Mouse (Mus musculus) neural tube, embryonic 14.5 days (tissue): ENCODE results near the gene Rsrc1. TPM values are rescaled to one million over a fixed set of nuclear protein-coding genes. Genes with fewer than 3 reads are reported as not detected.
A peak's percentile ranks its signal among the peaks of the same experiment; 100 is the strongest.

Source experiments
- ATAC-seq: fragments of 200-750 bp; cut with Nextera tagmentation; 2 replicates; pipeline ENCODE4 v1.8.0; 2017; ENCODE audit warnings: low read depth, mild to moderate bottlenecking, moderate TSS enrichment, moderate library complexity
- H3K27ac ChIP-seq: fragments of 300-500 bp; sonication (generic); 2 replicates; pipeline ENCODE4 v1.5.1; 2014; ENCODE audit warnings: low read depth, mild to moderate bottlenecking, control low read depth, low read length, moderate library complexity, mixed read lengths
- H3K27me3 ChIP-seq: fragments of 300-500 bp; sonication (generic); 2 replicates; pipeline ENCODE4 v1.6.1; 2014; ENCODE audit warnings: low read length; ENCODE audit not compliant: control insufficient read depth, insufficient read depth
- H3K36me3 ChIP-seq: fragments of 300-500 bp; sonication (generic); 2 replicates; pipeline ENCODE4 v1.6.1; 2014; ENCODE audit warnings: low read length, mixed read lengths; ENCODE audit not compliant: control insufficient read depth, insufficient read depth
- H3K4me1 ChIP-seq: fragments of 300-500 bp; sonication (generic); 2 replicates; pipeline ENCODE4 v1.6.1; 2014; ENCODE audit warnings: low read length; ENCODE audit not compliant: control insufficient read depth, insufficient read depth
- H3K4me2 ChIP-seq: fragments of 300-500 bp; sonication (generic); 2 replicates; pipeline ENCODE4 v1.6.1; 2014; ENCODE audit warnings: mild to moderate bottlenecking, low read depth, low read length, control low read depth
- H3K4me3 ChIP-seq: fragments of 300-500 bp; sonication (generic); 2 replicates; pipeline ENCODE4 v1.5.1; 2014; ENCODE audit warnings: low read depth, low read length, control low read depth, mixed read lengths
- H3K9ac ChIP-seq: fragments of 300-500 bp; sonication (generic); replicated peaks from 2 replicates; pipeline ENCODE4 v1.6.1; 2014; ENCODE audit warnings: low read depth, mild to moderate bottlenecking, control low read depth, low read length, mixed read lengths
- H3K9me3 ChIP-seq: fragments of 300-500 bp; sonication (generic); 2 replicates; pipeline ENCODE4 v1.6.1; 2016; ENCODE audit warnings: low read length; ENCODE audit not compliant: control insufficient read depth
- WGBS: fragments of 180-500 bp; shearing (Covaris S2); extraction: QIAGEN DNeasy Blood & Tissue Kit; methylation state at CpG from one replicate; pipeline ENCODE4 v1.1.7; 2014; 5-methylcytosine and 5-hydroxymethylcytosine counted together
- polyA plus RNA-seq: library from polyadenylated mRNA; unstranded; fragments of >200 nt; fragmentation: Nextera tagmentation; extraction: Ambion mirVana; gene quantifications from 2 replicates; pipeline ENCODE4 v1.2.1, GENCODE M21; 2014

The Rsrc1 gene
- polyA plus RNA-seq, 1 experiment from 2014 or later = 36.1 TPM

GRCm38 (mm10) chr3:67343004-67343662 is 361.9 kb downstream of the Rsrc1 start:
- no peak overlapping the region for H3K27ac ChIP-seq
- ATAC-seq = no peak
- no peaks in the 10 kb centered on the region for H3K4me1 ChIP-seq
- no peaks in the 10 kb centered on the region for H3K9me3 ChIP-seq
- 60% methylated on average over 5 of the region's 5 CpGs for WGBS
- H3K9ac ChIP-seq = no peak overlapping the region
- no peak overlapping the region for H3K4me3 ChIP-seq
- H3K27me3 ChIP-seq = no peaks in the 10 kb centered on the region
- no peaks in the 10 kb centered on the region for H3K36me3 ChIP-seq
- no peak overlapping the region for H3K4me2 ChIP-seq

GRCm38 (mm10) chr3:67344599-67344998 is 363.4 kb downstream of the Rsrc1 start:
- no peaks in the 10 kb centered on the region for H3K27me3 ChIP-seq
- H3K4me1 ChIP-seq = no peaks in the 10 kb centered on the region
- H3K9me3 ChIP-seq = no peaks in the 10 kb centered on the region
- 8% methylated on average over 2 of the region's 2 CpGs for WGBS
- H3K36me3 ChIP-seq = no peaks in the 10 kb centered on the region
- peak; percentile 73 for ATAC-seq
- H3K27ac ChIP-seq = no peak overlapping the region
- H3K4me3 ChIP-seq = no peak overlapping the region
- no peak overlapping the region for H3K9ac ChIP-seq
- H3K4me2 ChIP-seq = no peak overlapping the region

DNA sequence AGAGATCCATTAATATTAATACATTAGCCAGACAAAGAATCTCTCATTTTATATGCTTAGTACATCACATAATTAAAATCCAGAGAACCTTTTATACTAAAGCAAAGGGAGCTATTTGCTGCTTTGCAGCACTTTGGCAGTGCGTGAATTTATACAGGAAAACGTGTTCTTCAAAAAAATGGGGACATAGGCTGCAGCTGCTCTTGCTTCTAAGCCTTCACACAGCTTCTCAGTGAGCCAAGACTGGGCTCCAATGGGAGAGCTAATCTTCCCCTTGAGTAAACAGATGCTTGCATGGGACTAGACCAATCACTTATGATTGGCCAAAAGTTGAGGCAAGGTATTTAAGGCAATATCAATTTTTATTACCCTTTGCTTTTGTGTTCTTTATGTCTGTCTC is 365.5 kb downstream of the Rsrc1 start:
- no peaks in the 10 kb centered on the region for H3K4me1 ChIP-seq
- no peaks in the 10 kb centered on the region for H3K9me3 ChIP-seq
- H3K9ac ChIP-seq = no peak overlapping the region
- no peak overlapping the region for H3K4me3 ChIP-seq
- no peak for ATAC-seq
- H3K27me3 ChIP-seq = no peaks in the 10 kb centered on the region
- no peak overlapping the region for H3K4me2 ChIP-seq
- H3K36me3 ChIP-seq = no peaks in the 10 kb centered on the region
- H3K27ac ChIP-seq = no peak overlapping the region
- 58% methylated on average over 2 of the region's 2 CpGs for WGBS

DNA sequence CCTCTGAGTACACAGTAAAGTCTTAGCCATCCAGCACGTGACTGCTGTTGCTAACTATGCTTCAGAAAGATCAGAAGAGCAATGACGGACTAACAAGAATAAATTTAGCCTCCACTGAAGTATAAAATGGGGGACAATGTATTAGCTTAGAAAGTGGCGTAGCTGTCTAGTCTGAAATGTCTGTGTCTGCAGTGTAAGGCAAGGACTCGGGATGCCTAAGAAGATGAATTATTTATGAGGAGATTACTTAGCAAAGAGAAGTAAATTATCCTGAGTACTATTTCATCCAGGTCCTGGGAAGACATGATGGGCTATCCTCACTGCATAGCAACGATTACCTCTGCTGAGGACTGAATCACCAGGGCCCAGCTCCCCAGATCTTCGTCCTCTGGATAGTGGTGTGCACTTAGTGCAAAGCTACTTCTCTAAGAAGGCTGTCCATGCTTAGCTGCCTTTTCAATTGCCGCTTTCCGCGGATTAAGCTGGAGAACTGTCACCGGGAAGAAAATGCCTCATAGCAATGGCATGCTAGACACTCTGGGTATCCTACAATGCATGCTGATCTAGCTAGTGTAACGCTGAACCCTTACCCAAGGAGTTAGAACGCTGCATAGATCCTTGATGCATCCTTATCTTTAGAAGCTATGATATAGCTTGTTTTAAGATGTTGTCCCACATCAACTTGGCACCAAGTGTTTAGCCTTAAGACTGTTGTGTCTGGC is 370.4 kb downstream of the Rsrc1 start:
- peak; percentile 54; the same call in 1 of the 2 replicates for ATAC-seq
- no peaks in the 10 kb centered on the region for H3K9me3 ChIP-seq
- WGBS = 63% methylated on average over 12 of the region's 12 CpGs
- no peaks in the 10 kb centered on the region for H3K27me3 ChIP-seq
- H3K36me3 ChIP-seq = no peaks in the 10 kb centered on the region
- no peak overlapping the region for H3K9ac ChIP-seq
- no peak overlapping the region for H3K4me2 ChIP-seq
- no peaks in the 10 kb centered on the region for H3K4me1 ChIP-seq
- H3K4me3 ChIP-seq = no peak overlapping the region
- H3K27ac ChIP-seq = no peak overlapping the region

DNA sequence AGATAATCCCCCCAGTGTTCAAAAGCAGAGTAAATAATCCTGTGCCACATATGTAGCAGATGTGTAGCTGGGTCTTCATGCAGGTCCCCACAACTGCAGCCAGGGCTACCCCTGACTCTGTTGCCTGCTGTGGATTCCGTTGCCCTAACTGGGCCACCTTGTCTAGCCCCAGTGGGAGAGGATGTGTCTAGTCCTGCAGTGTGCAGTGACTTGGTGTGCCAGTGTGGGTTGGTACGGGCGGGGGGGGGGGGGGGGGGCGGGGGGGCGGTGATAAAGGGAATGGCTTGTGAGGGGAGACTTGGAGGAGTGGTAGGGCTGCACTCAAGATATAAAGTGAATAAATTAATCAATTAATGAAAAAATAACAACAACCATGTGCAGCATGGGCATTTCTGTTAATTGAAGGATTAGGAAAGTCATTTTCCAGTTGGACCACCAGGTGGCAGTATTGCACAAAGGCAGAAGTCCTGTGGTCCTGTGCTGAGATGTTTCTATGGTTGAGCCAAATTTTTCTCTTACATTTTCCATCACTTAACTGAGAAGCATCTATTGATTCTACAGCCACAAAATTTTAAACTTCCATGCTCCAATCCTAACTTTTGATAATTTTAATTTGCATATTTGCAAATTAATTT is 371.1 kb downstream of the Rsrc1 start:
- Histone ChIP-seq H3K9ac (no peak overlapping the region), H3K27me3 (no peaks in the 10 kb centered on the region), H3K4me3 (no peak overlapping the region), H3K27ac (no peak overlapping the region), H3K4me1 (no peaks in the 10 kb centered on the region), H3K4me2 (no peak overlapping the region), H3K9me3 (no peaks in the 10 kb centered on the region), H3K36me3 (no peaks in the 10 kb centered on the region)
- peak; percentile 69 for ATAC-seq
- 17% methylated on average over 4 of the region's 5 CpGs for WGBS

DNA sequence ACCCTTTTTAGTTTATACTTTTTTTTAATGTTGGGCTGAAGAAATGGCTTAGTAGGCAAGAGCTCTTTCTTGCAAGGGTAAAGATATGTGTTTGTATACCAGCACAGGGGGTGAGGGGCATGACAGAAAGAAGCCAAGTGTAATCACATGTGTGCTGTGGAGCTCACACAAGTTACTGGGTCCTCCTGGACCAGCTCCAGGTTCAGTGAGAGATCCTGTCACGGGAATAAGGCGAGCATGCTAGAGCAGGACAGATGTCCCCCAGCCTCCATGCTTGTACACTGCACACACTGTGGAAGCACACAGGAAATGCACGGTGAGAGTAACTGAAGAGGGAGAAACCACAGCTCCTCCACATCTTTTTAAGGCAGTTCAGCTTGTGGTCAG is 371.6 kb downstream of the Rsrc1 start:
- 89% methylated on average over 3 of the region's 3 CpGs for WGBS

DNA sequence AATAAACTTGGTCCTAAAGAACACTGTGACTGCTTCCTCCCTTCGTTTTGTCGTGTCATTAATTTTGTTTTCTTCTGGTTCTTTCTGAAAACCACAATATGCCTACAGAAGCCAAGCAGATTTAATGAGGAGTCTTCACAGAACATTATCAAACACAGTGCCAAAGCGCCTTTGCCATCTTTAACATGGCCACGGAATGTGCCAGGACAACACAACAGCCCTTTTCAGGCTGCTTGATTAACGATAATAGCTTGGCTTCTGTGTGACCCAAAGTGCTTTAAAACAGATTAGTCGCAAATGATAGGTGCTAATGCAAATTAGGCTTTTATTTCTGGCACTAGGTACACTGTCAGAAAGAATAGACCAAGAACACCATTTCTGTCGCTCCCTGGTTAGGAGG is 377.2 kb downstream of the Rsrc1 start:
- 31% methylated on average over 7 of the region's 7 CpGs for WGBS
- H3K27me3 ChIP-seq = no peaks in the 10 kb centered on the region
- ATAC-seq = no peak; the same call in 1 of the 2 replicates
- H3K4me1 ChIP-seq = no peaks in the 10 kb centered on the region
- no peak overlapping the region for H3K9ac ChIP-seq
- no peak overlapping the region for H3K27ac ChIP-seq
- H3K4me3 ChIP-seq = no peak overlapping the region
- no peaks in the 10 kb centered on the region for H3K36me3 ChIP-seq
- no peak overlapping the region for H3K4me2 ChIP-seq
- no peaks in the 10 kb centered on the region for H3K9me3 ChIP-seq

More for the DNA sequence above, 371.6 kb downstream of the Rsrc1 start:
- no peak overlapping the region for H3K4me2 ChIP-seq
- H3K9ac ChIP-seq = no peak overlapping the region
- H3K27ac ChIP-seq = no peak overlapping the region
- H3K9me3 ChIP-seq = no peaks in the 10 kb centered on the region
- H3K4me1 ChIP-seq = no peaks in the 10 kb centered on the region
- H3K4me3 ChIP-seq = no peak overlapping the region
- H3K36me3 ChIP-seq = no peaks in the 10 kb centered on the region
- no peaks in the 10 kb centered on the region for H3K27me3 ChIP-seq
- ATAC-seq = peak; percentile 52; the same call in 1 of the 2 replicates

DNA sequence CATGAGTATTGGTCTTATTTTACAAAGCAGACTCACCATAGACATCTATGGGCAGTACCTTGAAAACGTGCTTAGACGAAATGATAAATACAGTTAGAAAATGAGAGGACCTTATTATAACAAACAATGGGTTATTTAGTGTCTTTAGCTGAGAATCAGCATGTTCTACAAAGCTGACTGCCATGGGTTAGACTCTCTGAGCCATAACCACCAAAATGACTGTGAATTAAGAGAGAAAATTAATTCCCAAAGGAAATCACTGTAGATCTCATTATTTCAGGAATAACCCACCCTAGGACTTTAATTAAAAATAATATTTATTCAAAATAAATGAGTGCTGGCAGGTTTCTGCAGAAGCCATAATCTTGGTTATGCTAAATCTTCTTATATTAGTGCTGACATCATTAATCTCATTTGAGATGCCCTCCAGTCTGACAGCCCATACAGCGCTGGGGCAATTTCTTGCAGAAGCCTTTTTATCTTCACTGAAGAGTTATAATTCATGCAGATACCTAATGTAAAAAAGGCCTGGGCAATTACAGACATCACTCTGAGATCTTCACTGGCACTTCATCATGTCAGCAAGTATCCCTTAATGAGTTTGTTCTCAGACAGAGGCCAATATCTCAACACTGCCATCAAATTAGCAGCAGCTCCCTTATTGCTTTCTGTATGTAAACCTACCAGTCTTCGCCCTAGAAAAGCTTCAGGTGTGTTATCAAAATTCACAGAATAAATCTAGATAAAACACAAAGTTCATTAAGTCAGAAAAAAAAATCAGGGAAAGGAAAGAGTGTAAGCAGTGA is 385.1 kb downstream of the Rsrc1 start:
- Histone ChIP-seq H3K27me3 (no peaks in the 10 kb centered on the region), H3K27ac (no peak overlapping the region), H3K4me1 (no peaks in the 10 kb centered on the region), H3K9ac (no peak overlapping the region), H3K4me3 (no peak overlapping the region), H3K9me3 (no peaks in the 10 kb centered on the region), H3K36me3 (no peaks in the 10 kb centered on the region), H3K4me2 (no peak overlapping the region)
- peak; percentile 88 for ATAC-seq
- WGBS = 52% methylated on average over 4 of the region's 4 CpGs
